ENCODE assay signal across 20 mouse cellular contexts in genomic region chr10:61518320-61518719, GRCm38 (mm10). TPM values are rescaled to one million over a fixed set of nuclear protein-coding genes. Genes with fewer than 3 reads are reported as not detected.
DNase-seq lines count a peak whose midpoint lies in the region; ATAC-seq and TF ChIP-seq lines count a peak whose summit lies in the region.
"Had no signal": no experiment of that assay in that cellular context is flagged by ENCODE, and none has a peak within 500 bp of the region (broad histone marks: within the 10 kb centered on the region; RNA-seq: fewer than 3 reads in every experiment).

No protein-coding gene starts in this region.

- H3K27ac ChIP-seq in forebrain, embryonic 13.5 days = peak overlapping the region; percentile 54; the same call in 1 of the 2 replicates
- no peak overlapping the region for H3K27ac ChIP-seq in forebrain, embryonic 10.5 days
- peak overlapping the region; percentile 52; the same call in 1 of the 2 replicates for H3K27ac ChIP-seq in heart, embryonic 13.5 days (replicated peaks)
- H3K27ac ChIP-seq in kidney, embryonic 16.5 days (ENCODE audit: low read length) = no peak overlapping the region
- H3K27ac ChIP-seq in kidney, embryonic 15.5 days = no peak overlapping the region
- H3K27ac ChIP-seq in forebrain, embryonic 15.5 days (replicated peaks) = peak overlapping the region; percentile 51; the same call in 1 of the 2 replicates
- H3K27ac ChIP-seq in cerebellum, adult 2 months (ENCODE audit: insufficient read depth, low read length) = no peak overlapping the region
- H3K27ac ChIP-seq: embryonic facial prominence, embryonic 12.5 days; embryonic facial prominence, embryonic 15.5 days; hindbrain, embryonic 12.5 days; hindbrain, embryonic 15.5 days; intestine, embryonic 15.5 days had no signal

- H3K4me2 ChIP-seq in forebrain, embryonic 13.5 days = no peak overlapping the region
- H3K4me2 ChIP-seq in heart, embryonic 13.5 days = no peak overlapping the region
- no peak overlapping the region for H3K4me2 ChIP-seq in kidney, embryonic 16.5 days (replicated peaks; ENCODE audit: low read depth, low read length)
- no peak overlapping the region for H3K4me2 ChIP-seq in kidney, embryonic 15.5 days
- H3K4me2 ChIP-seq in forebrain, embryonic 15.5 days (replicated peaks) = no peak overlapping the region
- H3K4me2 ChIP-seq: embryonic facial prominence, embryonic 12.5 days; embryonic facial prominence, embryonic 15.5 days; hindbrain, embryonic 12.5 days; intestine, embryonic 15.5 days had no signal

- 71% methylated on average over 9 of the region's 9 CpGs for WGBS in forebrain, embryonic 13.5 days
- 91% methylated on average over 9 of the region's 9 CpGs for WGBS in forebrain, embryonic 10.5 days
- 84% methylated on average over 9 of the region's 9 CpGs for WGBS in heart, embryonic 13.5 days
- WGBS in kidney, embryonic 16.5 days = 76% methylated on average over 9 of the region's 9 CpGs
- 82% methylated on average over 9 of the region's 9 CpGs for WGBS in kidney, embryonic 15.5 days
- whole genome bisulfite sequencing in forebrain, embryonic 15.5 days = 63% methylated on average over 9 of the region's 9 CpGs
- WGBS in cerebellum, adult 2 months = 75% methylated on average over 9 of the region's 9 CpGs

- no peaks in the 10 kb centered on the region for H3K36me3 ChIP-seq in forebrain, embryonic 13.5 days (ENCODE audit: poor library complexity, severe bottlenecking)
- H3K36me3 ChIP-seq in forebrain, embryonic 10.5 days (replicated peaks) = no peaks in the 10 kb centered on the region
- H3K36me3 ChIP-seq in heart, embryonic 13.5 days = no peaks in the 10 kb centered on the region
- no peaks in the 10 kb centered on the region for H3K36me3 ChIP-seq in kidney, embryonic 16.5 days (ENCODE audit: insufficient read depth, low read length)
- 0 out of 2 replicates have a peak, but pooled peaks cover 2% of the 10 kb centered on the region for H3K36me3 ChIP-seq in kidney, embryonic 15.5 days
- no peaks in the 10 kb centered on the region for H3K36me3 ChIP-seq in forebrain, embryonic 15.5 days
- H3K36me3 ChIP-seq: embryonic facial prominence, embryonic 12.5 days; embryonic facial prominence, embryonic 15.5 days; heart, embryonic 10.5 days; hindbrain, embryonic 12.5 days; hindbrain, embryonic 15.5 days; intestine, embryonic 15.5 days had no signal

- H3K4me3 ChIP-seq in forebrain, embryonic 13.5 days = no peak overlapping the region
- H3K4me3 ChIP-seq in forebrain, embryonic 10.5 days = no peak overlapping the region
- no peak overlapping the region for H3K4me3 ChIP-seq in heart, embryonic 13.5 days
- no peak overlapping the region for H3K4me3 ChIP-seq in kidney, embryonic 16.5 days (ENCODE audit: low read length)
- no peak overlapping the region for H3K4me3 ChIP-seq in kidney, embryonic 15.5 days (replicated peaks)
- no peak overlapping the region for H3K4me3 ChIP-seq in forebrain, embryonic 15.5 days
- no peak overlapping the region for H3K4me3 ChIP-seq in cerebellum, adult 2 months (replicated peaks; ENCODE audit: insufficient read depth, low read depth, low read length)
- H3K4me3 ChIP-seq: embryonic facial prominence, embryonic 12.5 days; embryonic facial prominence, embryonic 15.5 days; hindbrain, embryonic 12.5 days; hindbrain, embryonic 15.5 days; intestine, embryonic 15.5 days had no signal

- no peaks in the 10 kb centered on the region; the same call in 1 of the 2 replicates for H3K9me3 ChIP-seq in forebrain, embryonic 13.5 days (replicated peaks)
- peaks cover 9% of the 10 kb centered on the region; the same call in 1 of the 2 replicates for H3K9me3 ChIP-seq in forebrain, embryonic 10.5 days
- no peaks in the 10 kb centered on the region for H3K9me3 ChIP-seq in heart, embryonic 13.5 days
- H3K9me3 ChIP-seq in kidney, embryonic 16.5 days (ENCODE audit: low read length) = peaks cover 7% of the 10 kb centered on the region
- H3K9me3 ChIP-seq in kidney, embryonic 15.5 days (replicated peaks) = 0 out of 2 replicates have a peak, but pooled peaks cover 5% of the 10 kb centered on the region
- no peaks in the 10 kb centered on the region for H3K9me3 ChIP-seq in forebrain, embryonic 15.5 days
- H3K9me3 ChIP-seq: embryonic facial prominence, embryonic 15.5 days; heart, embryonic 10.5 days; hindbrain, embryonic 12.5 days; hindbrain, embryonic 15.5 days; intestine, embryonic 15.5 days had no signal

- peak; percentile 48 for ATAC-seq in forebrain, embryonic 13.5 days
- ATAC-seq in heart, embryonic 13.5 days (ENCODE audit: extremely low read depth, insufficient number of reproducible peaks, low FRiP score, low TSS enrichment) = no peak
- ATAC-seq in kidney, embryonic 16.5 days (ENCODE audit: low FRiP score, low TSS enrichment) = peak; percentile 42; the same call in 1 of the 2 replicates
- ATAC-seq in kidney, embryonic 15.5 days (replicated peaks; ENCODE audit: low FRiP score) = no peak
- peak; percentile 57 for ATAC-seq in forebrain, embryonic 15.5 days (replicated peaks)
- ATAC-seq: intestine, embryonic 15.5 days; Patski had no signal

- TF ChIP-seq POLR2A in cerebellum, adult 2 months (IDR thresholded peaks at IDR 0.05; ENCODE audit: borderline replicate concordance, insufficient read depth, low read length) = no peak

- peaks cover 20% of the 10 kb centered on the region for H3K4me1 ChIP-seq in forebrain, embryonic 13.5 days
- peaks cover 15% of the 10 kb centered on the region for H3K4me1 ChIP-seq in forebrain, embryonic 10.5 days
- H3K4me1 ChIP-seq in heart, embryonic 13.5 days = peaks cover 19% of the 10 kb centered on the region
- peaks cover 11% of the 10 kb centered on the region for H3K4me1 ChIP-seq in kidney, embryonic 16.5 days (ENCODE audit: insufficient read depth, low read length)
- peaks cover 17% of the 10 kb centered on the region for H3K4me1 ChIP-seq in kidney, embryonic 15.5 days
- peaks cover 18% of the 10 kb centered on the region for H3K4me1 ChIP-seq in forebrain, embryonic 15.5 days
- peaks cover 7% of the 10 kb centered on the region for H3K4me1 ChIP-seq in cerebellum, adult 2 months (ENCODE audit: control insufficient read depth, insufficient read depth, low read length)

- no peak overlapping the region for H3K9ac ChIP-seq in forebrain, embryonic 13.5 days
- no peak overlapping the region for H3K9ac ChIP-seq in heart, embryonic 13.5 days
- H3K9ac ChIP-seq in kidney, embryonic 16.5 days (replicated peaks; ENCODE audit: low read length) = no peak overlapping the region
- no peak overlapping the region for H3K9ac ChIP-seq in kidney, embryonic 15.5 days
- H3K9ac ChIP-seq in forebrain, embryonic 15.5 days (replicated peaks) = no peak overlapping the region
- H3K9ac ChIP-seq: embryonic facial prominence, embryonic 12.5 days; embryonic facial prominence, embryonic 15.5 days; hindbrain, embryonic 12.5 days; hindbrain, embryonic 15.5 days; intestine, embryonic 15.5 days had no signal

- no peak for TF ChIP-seq CTCF in cerebellum, adult 2 months (IDR thresholded peaks at IDR 0.05; ENCODE audit: borderline replicate concordance, insufficient read depth, low read depth, low read length)

- H3K27me3 ChIP-seq in forebrain, embryonic 13.5 days = no peaks in the 10 kb centered on the region
- no peaks in the 10 kb centered on the region; the same call in 1 of the 2 replicates for H3K27me3 ChIP-seq in forebrain, embryonic 10.5 days (ENCODE audit: poor library complexity, severe bottlenecking)
- no peaks in the 10 kb centered on the region for H3K27me3 ChIP-seq in heart, embryonic 13.5 days (replicated peaks)
- H3K27me3 ChIP-seq in kidney, embryonic 16.5 days (ENCODE audit: insufficient read depth, low read length) = no peaks in the 10 kb centered on the region
- no peaks in the 10 kb centered on the region for H3K27me3 ChIP-seq in kidney, embryonic 15.5 days
- no peaks in the 10 kb centered on the region for H3K27me3 ChIP-seq in forebrain, embryonic 15.5 days
- no peaks in the 10 kb centered on the region for H3K27me3 ChIP-seq in cerebellum, adult 2 months (ENCODE audit: control insufficient read depth, insufficient read depth, low read length)
- H3K27me3 ChIP-seq: CH12.LX; embryonic facial prominence, embryonic 12.5 days; embryonic facial prominence, embryonic 15.5 days; hindbrain, embryonic 12.5 days; hindbrain, embryonic 15.5 days; intestine, embryonic 15.5 days; Patski had no signal

- no peak for DNase-seq in forebrain, embryonic 10.5 days (ENCODE audit: extremely low spot score, low spot score)
- DNase-seq in heart, adult 8-10 months (ENCODE audit: low spot score) = no peak
- DNase-seq in cerebellum, adult 2 months = no peak
- DNase-seq: B cell, adult 2 months; gastrocnemius, postnatal 36 days; kidney, adult 11 months; kidney, adult 8-10 months had no signal

RNA-seq across cellular contexts. Expression of gene Lrrc20, which starts 42.7 kb away (rescaled TPM):
- polyA plus RNA-seq in forebrain, embryonic 13.5 days (2015; fragmentation: Nextera tagmentation; extraction: Ambion mirVana) = 16.4 and 17.5 TPM in 2 replicates
- 9.7 and 9.9 TPM in 2 replicates for polyA plus RNA-seq in forebrain, embryonic 10.5 days (2016; fragmentation: Nextera tagmentation; extraction: Ambion mirVana)
- 12.1 and 13.2 TPM in 2 replicates for polyA plus RNA-seq in heart, embryonic 13.5 days (2015; fragmentation: Nextera tagmentation; extraction: Ambion mirVana)
- 10 to 100 TPM; 32.7 to 43.3 (median 40.3) TPM for total RNA-seq in heart, adult 8-10 months (2022)
- 8.4 and 10.5 TPM in 2 replicates for polyA plus RNA-seq in kidney, embryonic 16.5 days (2015; fragmentation: Nextera tagmentation; extraction: Ambion mirVana)
- polyA plus RNA-seq in kidney, embryonic 15.5 days (2015; fragmentation: Nextera tagmentation; extraction: Ambion mirVana) = 8.1 and 8.4 TPM in 2 replicates
- polyA plus RNA-seq in forebrain, embryonic 15.5 days (2015; fragmentation: Nextera tagmentation; extraction: Ambion mirVana) = 22.1 and 23.0 TPM in 2 replicates
- polyA plus RNA-seq in cerebellum, adult 2 months (2012; rRNA removed) = 20.8 and 20.9 TPM in 2 replicates

Comparison
In these comparisons a context has a peak if more than half of its experiments do, and no peak if none do; other contexts are left out.
1. ATAC-seq: peak in forebrain, embryonic 13.5 days (single experiment), kidney, embryonic 16.5 days (single experiment) and forebrain, embryonic 15.5 days (single experiment); none in heart, embryonic 13.5 days (single experiment) and kidney, embryonic 15.5 days (single experiment).
2. H3K27ac ChIP-seq: peak in forebrain, embryonic 13.5 days (single experiment), heart, embryonic 13.5 days (single experiment) and forebrain, embryonic 15.5 days (single experiment); none in forebrain, embryonic 10.5 days (single experiment), kidney, embryonic 16.5 days (single experiment), kidney, embryonic 15.5 days (single experiment) and cerebellum, adult 2 months (single experiment).